ENCODE assay signal across 10 mouse cellular contexts in the genomic region with DNA sequence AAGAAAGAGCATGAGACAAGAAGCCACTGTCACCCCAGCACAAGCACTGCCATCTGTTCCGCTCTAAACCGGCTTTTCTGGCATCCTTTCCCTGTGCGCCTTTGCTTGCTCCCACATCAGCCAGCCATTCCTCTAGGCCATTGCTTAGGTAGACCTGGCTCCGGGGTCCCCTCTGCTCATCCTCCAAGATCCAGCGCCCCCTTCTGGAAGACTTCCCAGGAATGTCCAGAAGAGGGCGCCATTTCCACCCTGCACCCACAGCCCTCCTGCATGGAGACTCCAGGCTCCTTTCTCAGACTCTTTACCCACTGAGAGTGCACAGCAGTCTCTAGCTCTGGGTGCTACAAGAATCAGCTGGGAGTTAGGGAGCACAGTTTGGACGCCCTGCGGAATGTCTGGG. TPM values are rescaled to one million over a fixed set of nuclear protein-coding genes. Genes with fewer than 3 reads are reported as not detected.
DNase-seq lines count a peak whose midpoint lies in the region; ATAC-seq and TF ChIP-seq lines count a peak whose summit lies in the region.
"Had no signal": no experiment of that assay in that cellular context is flagged by ENCODE, and none has a peak within 500 bp of the region (broad histone marks: within the 10 kb centered on the region; RNA-seq: fewer than 3 reads in every experiment).

No protein-coding gene starts in this region.

- H3K27me3 ChIP-seq in intestine, embryonic 14.5 days (replicated peaks; ENCODE audit: control insufficient read depth, insufficient read depth, low read length), result no peaks in the 10 kb centered on the region
- no peaks in the 10 kb centered on the region for H3K27me3 ChIP-seq in intestine, embryonic 16.5 days (replicated peaks; ENCODE audit: control insufficient read depth, insufficient read depth, low read length)
- no peaks in the 10 kb centered on the region for H3K27me3 ChIP-seq in E14TG2a.4 (ENCODE audit: insufficient read depth, low read length)
- no peaks in the 10 kb centered on the region for H3K27me3 ChIP-seq in embryonic facial prominence, embryonic 10.5 days (replicated peaks; ENCODE audit: low read depth, poor library complexity, severe bottlenecking)
- H3K27me3 ChIP-seq in lung, embryonic 14.5 days (ENCODE audit: insufficient read depth, low read length), result no peaks in the 10 kb centered on the region

- ATAC-seq in intestine, embryonic 14.5 days (replicated peaks; ENCODE audit: low FRiP score, low TSS enrichment, low read depth), result no peak
- ATAC-seq in intestine, embryonic 16.5 days, result no peak
- ATAC-seq in lung, embryonic 14.5 days (ENCODE audit: insufficient read depth), result no peak
- no peak for ATAC-seq in erythroid progenitor cell, adult 5-6 weeks (replicated peaks; ENCODE audit: low FRiP score, poor library complexity, severe bottlenecking)

- no peak overlapping the region for H3K4me2 ChIP-seq in intestine, embryonic 14.5 days (ENCODE audit: low read length)
- H3K4me2 ChIP-seq in intestine, embryonic 16.5 days (ENCODE audit: low read depth, low read length), result no peak overlapping the region
- H3K4me2 ChIP-seq in lung, embryonic 14.5 days, result no peak overlapping the region

- H3K4me3 ChIP-seq in intestine, embryonic 14.5 days (ENCODE audit: low read depth, low read length), result no peak overlapping the region
- H3K4me3 ChIP-seq in intestine, embryonic 16.5 days (ENCODE audit: low read length), result no peak overlapping the region
- peak overlapping the region; percentile 8; the same call in 1 of the 2 replicates for H3K4me3 ChIP-seq in E14TG2a.4 (replicated peaks; ENCODE audit: low read length)
- no peak overlapping the region for H3K4me3 ChIP-seq in embryonic facial prominence, embryonic 10.5 days
- H3K4me3 ChIP-seq in lung, embryonic 14.5 days (ENCODE audit: low read depth, low read length), result no peak overlapping the region

- peak; percentile 75 for DNase-seq in intestine, embryonic 14.5 days (ENCODE audit: low spot score)
- DNase-seq in adrenal gland, postnatal 10 days, result peak; percentile 74
- DNase-seq in embryonic facial prominence, embryonic 10.5 days (ENCODE audit: low spot score), result peak; percentile 65
- peak; percentile 65 for DNase-seq in lung, embryonic 14.5 days
- peak; percentile 26 to 31 for DNase-seq in spleen, postnatal 36 days (ENCODE audit: low spot score in 2 of 2)

- H3K27ac ChIP-seq in intestine, embryonic 14.5 days (ENCODE audit: low read depth), result no peak overlapping the region
- no peak overlapping the region for H3K27ac ChIP-seq in intestine, embryonic 16.5 days (ENCODE audit: low read length)
- no peak overlapping the region for H3K27ac ChIP-seq in embryonic facial prominence, embryonic 10.5 days (replicated peaks)
- H3K27ac ChIP-seq in lung, embryonic 14.5 days (ENCODE audit: low read depth), result no peak overlapping the region

- H3K4me1 ChIP-seq in intestine, embryonic 14.5 days (replicated peaks; ENCODE audit: control insufficient read depth, insufficient read depth, low read length), result no peaks in the 10 kb centered on the region
- H3K4me1 ChIP-seq in intestine, embryonic 16.5 days (ENCODE audit: control insufficient read depth, insufficient read depth, low read length), result no peaks in the 10 kb centered on the region
- H3K4me1 ChIP-seq in E14TG2a.4 (replicated peaks; ENCODE audit: low read depth, low read length), result peaks cover 60% of the 10 kb centered on the region
- H3K4me1 ChIP-seq in embryonic facial prominence, embryonic 10.5 days, result peaks cover 14% of the 10 kb centered on the region
- H3K4me1 ChIP-seq in lung, embryonic 14.5 days (ENCODE audit: insufficient read depth), result no peaks in the 10 kb centered on the region

- peaks cover 16% of the 10 kb centered on the region for H3K36me3 ChIP-seq in intestine, embryonic 14.5 days (ENCODE audit: control insufficient read depth, insufficient read depth, low read length)
- no peaks in the 10 kb centered on the region for H3K36me3 ChIP-seq in intestine, embryonic 16.5 days (ENCODE audit: control insufficient read depth, insufficient read depth, low read length)
- H3K36me3 ChIP-seq in E14TG2a.4 (ENCODE audit: insufficient read depth, low read length), result peaks cover 79% of the 10 kb centered on the region
- H3K36me3 ChIP-seq in embryonic facial prominence, embryonic 10.5 days (replicated peaks), result peaks cover 21% of the 10 kb centered on the region; the same call in 1 of the 2 replicates
- peaks cover 22% of the 10 kb centered on the region; the same call in 1 of the 2 replicates for H3K36me3 ChIP-seq in lung, embryonic 14.5 days (ENCODE audit: insufficient read depth)

- H3K9me3 ChIP-seq in intestine, embryonic 14.5 days (ENCODE audit: control insufficient read depth, low read length), result no peaks in the 10 kb centered on the region
- no peaks in the 10 kb centered on the region for H3K9me3 ChIP-seq in intestine, embryonic 16.5 days (ENCODE audit: control insufficient read depth, low read length)
- no peaks in the 10 kb centered on the region for H3K9me3 ChIP-seq in E14TG2a.4 (ENCODE audit: low read length)
- H3K9me3 ChIP-seq in embryonic facial prominence, embryonic 10.5 days, result no peaks in the 10 kb centered on the region
- no peaks in the 10 kb centered on the region for H3K9me3 ChIP-seq in lung, embryonic 14.5 days (ENCODE audit: low read depth, low read length)

- 55% methylated on average over 8 of the region's 8 CpGs for WGBS in intestine, embryonic 14.5 days
- WGBS in intestine, embryonic 16.5 days, result 57% methylated on average over 8 of the region's 8 CpGs
- 56% methylated on average over 8 of the region's 8 CpGs for WGBS in embryonic facial prominence, embryonic 10.5 days
- 55% methylated on average over 8 of the region's 8 CpGs for WGBS in lung, embryonic 14.5 days

- H3K9ac ChIP-seq in intestine, embryonic 14.5 days (ENCODE audit: low read length), result no peak overlapping the region
- H3K9ac ChIP-seq in intestine, embryonic 16.5 days (ENCODE audit: low read depth, low read length), result no peak overlapping the region
- no peak overlapping the region for H3K9ac ChIP-seq in lung, embryonic 14.5 days

- peak; percentile 96 for TF ChIP-seq CTCF in E14TG2a.4 (conservative IDR thresholded peaks at IDR 0.05; ENCODE audit: low read length)
- peak; percentile 79 for TF ChIP-seq CTCF in lung, embryonic 14.5 days (IDR thresholded peaks at IDR 0.05; ENCODE audit: low read depth)

RNA-seq across cellular contexts. Expression of a gene that starts 4.3 kb away (rescaled TPM):
- 25.8 and 26.6 TPM in 2 replicates for polyA plus RNA-seq in intestine, embryonic 14.5 days (2014; fragmentation: Nextera tagmentation; extraction: Ambion mirVana)
- 21.5 and 22.1 TPM in 2 replicates for polyA plus RNA-seq in intestine, embryonic 16.5 days (2015; fragmentation: Nextera tagmentation; extraction: Ambion mirVana)
- 10 to 100 TPM; 81.4 to 94.8 TPM for total RNA-seq in adrenal gland, postnatal 10 days (2021)
- 21.9 and 26.9 TPM in 2 replicates for polyA plus RNA-seq in embryonic facial prominence, embryonic 10.5 days (2016; fragmentation: Nextera tagmentation; extraction: Ambion mirVana)
- 39.0 and 39.6 TPM in 2 replicates for polyA plus RNA-seq in lung, embryonic 14.5 days (2014; fragmentation: Nextera tagmentation; extraction: Ambion mirVana)
- 17.6 and 18.0 TPM in 2 replicates for total RNA-seq in erythroid progenitor cell, adult 5-6 weeks (2015; ENCODE audit: low replicate concordance)
- total RNA-seq in erythroid progenitor cell, adult 5-6 weeks (2017; ENCODE audit: low replicate concordance), result 9.4 and 14.2 TPM in 2 replicates

RNA-seq across cellular contexts. Expression of a gene that starts 19.9 kb away (rescaled TPM):
- 16.0 and 19.4 TPM in 2 replicates for polyA plus RNA-seq in intestine, embryonic 14.5 days (2014; fragmentation: Nextera tagmentation; extraction: Ambion mirVana)
- polyA plus RNA-seq in intestine, embryonic 16.5 days (2015; fragmentation: Nextera tagmentation; extraction: Ambion mirVana), result 11.2 and 12.4 TPM in 2 replicates
- total RNA-seq in adrenal gland, postnatal 10 days (2021), result 10 to 100 TPM; 16.9 to 27.9 TPM
- 8.1 and 8.5 TPM in 2 replicates for polyA plus RNA-seq in embryonic facial prominence, embryonic 10.5 days (2016; fragmentation: Nextera tagmentation; extraction: Ambion mirVana)
- polyA plus RNA-seq in lung, embryonic 14.5 days (2014; fragmentation: Nextera tagmentation; extraction: Ambion mirVana), result 10.1 and 11.8 TPM in 2 replicates
- not detected in 2 replicates for total RNA-seq in erythroid progenitor cell, adult 5-6 weeks (2015; ENCODE audit: low replicate concordance)
- total RNA-seq in erythroid progenitor cell, adult 5-6 weeks (2017; ENCODE audit: low replicate concordance), result not detected in 2 replicates

RNA-seq across cellular contexts. Expression of a gene that starts 23.9 kb away (rescaled TPM):
- not detected in 2 replicates for polyA plus RNA-seq in intestine, embryonic 14.5 days (2014; fragmentation: Nextera tagmentation; extraction: Ambion mirVana)
- polyA plus RNA-seq in intestine, embryonic 16.5 days (2015; fragmentation: Nextera tagmentation; extraction: Ambion mirVana), result not detected in 2 replicates
- total RNA-seq in adrenal gland, postnatal 10 days (2021), result not detected
- polyA plus RNA-seq in embryonic facial prominence, embryonic 10.5 days (2016; fragmentation: Nextera tagmentation; extraction: Ambion mirVana), result not detected in 2 replicates
- not detected in 2 replicates for polyA plus RNA-seq in lung, embryonic 14.5 days (2014; fragmentation: Nextera tagmentation; extraction: Ambion mirVana)
- total RNA-seq in erythroid progenitor cell, adult 5-6 weeks (2015; ENCODE audit: low replicate concordance), result not detected in 2 replicates
- not detected in 2 replicates for total RNA-seq in erythroid progenitor cell, adult 5-6 weeks (2017; ENCODE audit: low replicate concordance)
- polyA plus RNA-seq: frontal cortex, adult 2 months; liver, embryonic 16.5 days had no signal

RNA-seq across cellular contexts. Expression of a gene that starts 30.4 kb away (rescaled TPM):
- 75.4 and 79.5 TPM in 2 replicates for polyA plus RNA-seq in intestine, embryonic 14.5 days (2014; fragmentation: Nextera tagmentation; extraction: Ambion mirVana)
- polyA plus RNA-seq in intestine, embryonic 16.5 days (2015; fragmentation: Nextera tagmentation; extraction: Ambion mirVana), result 83.9 and 85.0 TPM in 2 replicates
- total RNA-seq in adrenal gland, postnatal 10 days (2021), result 10 to 100 TPM; 15.5 to 19.1 TPM
- 74.3 and 84.5 TPM in 2 replicates for polyA plus RNA-seq in embryonic facial prominence, embryonic 10.5 days (2016; fragmentation: Nextera tagmentation; extraction: Ambion mirVana)
- 74.4 and 89.5 TPM in 2 replicates for polyA plus RNA-seq in lung, embryonic 14.5 days (2014; fragmentation: Nextera tagmentation; extraction: Ambion mirVana)
- total RNA-seq in erythroid progenitor cell, adult 5-6 weeks (2015; ENCODE audit: low replicate concordance), result 1.1 and 6.7 TPM in 2 replicates
- 6.0 and 9.1 TPM in 2 replicates for total RNA-seq in erythroid progenitor cell, adult 5-6 weeks (2017; ENCODE audit: low replicate concordance)

RNA-seq across cellular contexts. Expression of a gene that starts 31.2 kb away (rescaled TPM):
- polyA plus RNA-seq in intestine, embryonic 14.5 days (2014; fragmentation: Nextera tagmentation; extraction: Ambion mirVana), result 87.0 and 96.7 TPM in 2 replicates
- polyA plus RNA-seq in intestine, embryonic 16.5 days (2015; fragmentation: Nextera tagmentation; extraction: Ambion mirVana), result 72.1 and 78.4 TPM in 2 replicates
- 100 to 1,000 TPM; 122 to 139 TPM for total RNA-seq in adrenal gland, postnatal 10 days (2021)
- 100 and 104 TPM in 2 replicates for polyA plus RNA-seq in embryonic facial prominence, embryonic 10.5 days (2016; fragmentation: Nextera tagmentation; extraction: Ambion mirVana)
- polyA plus RNA-seq in lung, embryonic 14.5 days (2014; fragmentation: Nextera tagmentation; extraction: Ambion mirVana), result 92.5 and 93.1 TPM in 2 replicates
- total RNA-seq in erythroid progenitor cell, adult 5-6 weeks (2015; ENCODE audit: low replicate concordance), result 64.9 and 89.3 TPM in 2 replicates
- total RNA-seq in erythroid progenitor cell, adult 5-6 weeks (2017; ENCODE audit: low replicate concordance), result 104 and 112 TPM in 2 replicates
